Mouse (Mus musculus) lung, adult 2 months (tissue): Measurements from ENCODE around the gene Olfr718-ps1.

Experiments
- CTCF ChIP-seq: fragments of 200-500 bp; IDR thresholded peaks from 2 replicates; pipeline ENCODE4 v1.5.1; 2011; ENCODE audit warnings: mild to moderate bottlenecking, low read length, control low read depth; ENCODE audit not compliant: insufficient read depth
- POLR2A ChIP-seq: fragments of 200-500 bp; IDR thresholded peaks from 2 replicates; pipeline ENCODE4 v1.6.1; 2011; ENCODE audit warnings: low read depth, mild to moderate bottlenecking, control low read depth, low read length, borderline replicate concordance; ENCODE audit errors: extremely low read depth

GRCm38 (mm10) chr5:143150044-143150443 is 2.7 kb upstream of the Olfr718-ps1 start:
- TF ChIP-seq CTCF (no peak), POLR2A (no peak)
